In the genomic region with DNA sequence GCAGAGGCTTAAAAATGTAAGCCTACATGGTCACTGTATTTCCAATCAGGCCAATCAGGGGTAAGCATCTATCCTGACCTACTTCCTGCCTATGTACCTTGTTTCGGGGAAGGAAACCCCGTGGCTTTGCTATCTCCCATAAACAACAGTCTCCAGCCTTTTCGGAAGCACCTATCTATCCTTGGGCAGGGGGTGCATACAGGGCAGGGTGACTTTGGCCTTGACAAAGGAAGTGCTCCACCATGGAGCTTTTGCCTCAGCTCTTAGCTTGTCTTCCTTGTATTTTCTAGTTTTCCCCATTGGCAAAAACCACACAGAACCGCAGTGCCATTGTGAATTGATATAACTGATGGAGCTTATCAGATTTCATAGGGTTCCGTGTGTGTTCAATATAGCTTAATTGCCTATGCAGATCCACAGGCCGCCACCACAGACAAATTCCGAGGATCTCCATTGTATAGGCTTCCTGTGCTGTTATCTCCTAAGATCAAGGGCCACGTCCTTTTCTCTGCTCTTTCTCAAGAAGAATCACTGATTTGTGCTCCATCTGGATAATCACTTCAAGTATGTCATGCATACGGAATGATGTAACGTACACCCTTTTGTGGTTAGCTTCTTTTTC, we compare ENCODE assay signal across 24 mouse cellular contexts.
DNase-seq lines count a peak whose midpoint lies in the region; ATAC-seq and TF ChIP-seq lines count a peak whose summit lies in the region.
"Had no signal": no experiment of that assay in that cellular context is flagged by ENCODE, and none has a peak within 500 bp of the region (broad histone marks: within the 10 kb centered on the region; RNA-seq: fewer than 3 reads in every experiment).

No protein-coding gene starts in this region.

- H3K4me1 ChIP-seq in cerebellum, adult 2 months (ENCODE audit: control insufficient read depth, insufficient read depth, low read length): peaks cover 40% of the 10 kb centered on the region
- peaks cover 20% of the 10 kb centered on the region for H3K4me1 ChIP-seq in heart, adult 2 months (ENCODE audit: control insufficient read depth, insufficient read depth, low read length)
- H3K4me1 ChIP-seq in liver, embryonic 12.5 days: no peaks in the 10 kb centered on the region
- H3K4me1 ChIP-seq: intestine, embryonic 15.5 days had no signal

- TF ChIP-seq EP300 in heart, adult 2 months (IDR thresholded peaks at IDR 0.05; ENCODE audit: insufficient read depth, low read depth, low read length): no peak

- no peaks in the 10 kb centered on the region for H3K9me3 ChIP-seq in liver, embryonic 12.5 days (replicated peaks)
- H3K9me3 ChIP-seq: embryonic facial prominence, embryonic 12.5 days; forebrain, embryonic 12.5 days; heart, embryonic 15.5 days; hindbrain, embryonic 12.5 days; intestine, embryonic 15.5 days had no signal

- H3K27ac ChIP-seq in cerebellum, adult 2 months (ENCODE audit: insufficient read depth, low read length): peak overlapping the region; percentile 55; the same call in 1 of the 2 replicates
- peak overlapping the region; percentile 26; the same call in 1 of the 2 replicates for H3K27ac ChIP-seq in heart, adult 2 months
- H3K27ac ChIP-seq in liver, embryonic 12.5 days: no peak overlapping the region
- H3K27ac ChIP-seq: embryonic facial prominence, embryonic 12.5 days; forebrain, embryonic 12.5 days; heart, embryonic 15.5 days; hindbrain, embryonic 12.5 days; intestine, embryonic 15.5 days had no signal

- WGBS in cerebellum, adult 2 months: 88% methylated on average over 10 of the region's 10 CpGs
- 59% methylated on average over 10 of the region's 10 CpGs for WGBS in heart, adult 2 months
- WGBS in liver, embryonic 12.5 days (ENCODE audit: insufficient replicate concordance): 52% methylated on average over 10 of the region's 10 CpGs

- H3K36me3 ChIP-seq in heart, adult 2 months (ENCODE audit: control insufficient read depth, insufficient read depth, low read length): peaks cover 25% of the 10 kb centered on the region
- H3K36me3 ChIP-seq in liver, embryonic 12.5 days: no peaks in the 10 kb centered on the region
- H3K36me3 ChIP-seq: embryonic facial prominence, embryonic 12.5 days; forebrain, embryonic 12.5 days; G1E; heart, embryonic 15.5 days; hindbrain, embryonic 12.5 days; intestine, embryonic 15.5 days had no signal

- no peak overlapping the region for H3K4me3 ChIP-seq in cerebellum, adult 2 months (replicated peaks; ENCODE audit: insufficient read depth, low read depth, low read length)
- no peak overlapping the region for H3K4me3 ChIP-seq in heart, adult 2 months
- H3K4me3 ChIP-seq in liver, embryonic 12.5 days: no peak overlapping the region
- H3K4me3 ChIP-seq: embryonic facial prominence, embryonic 12.5 days; forebrain, embryonic 12.5 days; heart, embryonic 15.5 days; hindbrain, embryonic 12.5 days; intestine, embryonic 15.5 days had no signal

- intact Hi-C loops in heart, adult 2 months (cut with DNase I): loop anchor here (5.0 kb wide), 1 partner anchor 128 kb away; no protein-coding TSS in a partner anchor

- TF ChIP-seq POLR2A in cerebellum, adult 2 months (IDR thresholded peaks at IDR 0.05; ENCODE audit: borderline replicate concordance, insufficient read depth, low read length): no peak
- TF ChIP-seq POLR2A in heart, adult 2 months (IDR thresholded peaks at IDR 0.05; ENCODE audit: insufficient read depth, low read depth, low read length): no peak

- no peak for TF ChIP-seq CTCF in cerebellum, adult 2 months (IDR thresholded peaks at IDR 0.05; ENCODE audit: borderline replicate concordance, insufficient read depth, low read depth, low read length)
- no peak for TF ChIP-seq CTCF in heart, adult 2 months (IDR thresholded peaks at IDR 0.05)

- no peaks in the 10 kb centered on the region for H3K27me3 ChIP-seq in cerebellum, adult 2 months (ENCODE audit: control insufficient read depth, insufficient read depth, low read length)
- no peaks in the 10 kb centered on the region for H3K27me3 ChIP-seq in heart, adult 2 months (ENCODE audit: control insufficient read depth, insufficient read depth, low read length)
- no peaks in the 10 kb centered on the region for H3K27me3 ChIP-seq in liver, embryonic 12.5 days (replicated peaks)
- H3K27me3 ChIP-seq: embryonic facial prominence, embryonic 12.5 days; forebrain, embryonic 12.5 days; heart, embryonic 15.5 days; hindbrain, embryonic 12.5 days; intestine, embryonic 15.5 days had no signal

- peaks cover 3% of the 10 kb centered on the region for H3K79me2 ChIP-seq in heart, adult 2 months (replicated peaks; ENCODE audit: control insufficient read depth, insufficient read depth, low read length)

- ATAC-seq in cerebellum, adult (ENCODE audit: insufficient number of reproducible peaks, low FRiP score, low TSS enrichment): no peak
- ATAC-seq in liver, embryonic 12.5 days: peak; percentile 40; the same call in 1 of the 2 replicates
- ATAC-seq: CD4-positive, CD25-positive, alpha-beta regulatory T cell, adult 4 months; forebrain, postnatal 0 days; intestine, embryonic 15.5 days had no signal

- H3K9ac ChIP-seq in heart, adult 2 months (ENCODE audit: low read depth, low read length): no peak overlapping the region
- H3K9ac ChIP-seq in liver, embryonic 12.5 days: no peak overlapping the region
- H3K9ac ChIP-seq: embryonic facial prominence, embryonic 12.5 days; forebrain, embryonic 12.5 days; forebrain, postnatal 0 days; heart, embryonic 15.5 days; hindbrain, embryonic 12.5 days; intestine, embryonic 15.5 days had no signal

- no peak for DNase-seq in cerebellum, adult 2 months
- no peak for DNase-seq in heart, adult 2 months
- DNase-seq in heart, adult 9 months (ENCODE audit: low spot score in 2 of 2): no peak
- DNase-seq in liver: no peak
- DNase-seq in retina, postnatal 1 day: peak; percentile 32
- no peak for DNase-seq in adrenal gland, postnatal 10 days
- DNase-seq: adrenal gland, postnatal 25 days; B cell, adult 2 months; cerebellum, adult 11 months; cerebellum, adult 9-10 months; cerebellum, postnatal 25 days; forebrain, postnatal 0 days; gastrocnemius, postnatal 36 days; kidney, adult 18-20 months had no signal

- H3K4me2 ChIP-seq in liver, embryonic 12.5 days: no peak overlapping the region
- H3K4me2 ChIP-seq: embryonic facial prominence, embryonic 12.5 days; forebrain, embryonic 12.5 days; heart, embryonic 11.5 days; heart, embryonic 15.5 days; hindbrain, embryonic 12.5 days; intestine, embryonic 15.5 days had no signal
